Mouse (Mus musculus) testis, adult 2 months (tissue): ENCODE measurements around the gene Nova1.

Experiments used
- CTCF ChIP-seq: fragments of 200-500 bp; IDR thresholded peaks from 2 replicates; pipeline ENCODE4 v1.5.1; 2012; ENCODE audit warnings: low read depth, mild to moderate bottlenecking, inconsistent platforms, low read length, moderate library complexity; ENCODE audit not compliant: control insufficient read depth, insufficient read depth, insufficient replicate concordance
- POLR2A ChIP-seq: fragments of 200-500 bp; IDR thresholded peaks from 2 replicates; pipeline ENCODE4 v1.6.1; 2012; ENCODE audit warnings: low read depth, mild to moderate bottlenecking, inconsistent platforms, low read length, moderate library complexity; ENCODE audit not compliant: control insufficient read depth

GRCm38 (mm10) chr12:46710094-46710493 is 108.6 kb downstream of the Nova1 start:
- TF ChIP-seq CTCF (no peak), POLR2A (no peak)
